Mouse (Mus musculus): ENCODE measurements at regions not wholly inside any gene's neighbourhood (a gene's known extent, or its start where the extent isn't known, plus 50 kb on each side); places are given as distances from the start of the nearest gene placed in this dataset.

DNA sequence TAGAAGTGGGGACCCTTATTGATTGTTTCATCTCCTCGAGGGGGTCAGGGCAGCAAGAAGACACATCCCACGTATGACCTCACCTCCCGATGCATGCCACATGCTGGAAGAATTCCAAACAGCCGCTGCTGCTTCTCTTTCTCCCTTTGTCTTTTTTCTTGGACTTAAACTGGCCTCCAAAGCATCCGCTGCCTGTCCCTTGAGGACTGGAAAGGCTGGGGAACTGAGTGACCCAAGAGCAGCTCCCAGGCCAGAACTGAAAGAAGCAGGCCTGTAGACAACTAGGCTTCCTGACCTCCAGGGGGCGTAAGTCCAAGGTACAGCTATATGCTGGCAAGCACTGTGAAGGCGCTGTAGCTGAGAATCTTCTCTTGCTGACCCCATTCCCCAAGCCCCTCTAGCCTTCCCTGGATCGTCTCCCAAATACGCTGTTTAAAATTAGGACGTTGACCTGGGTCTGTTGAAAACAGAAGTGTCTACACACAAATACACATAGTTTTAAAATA lies 219.8 kb upstream of the Mocs1 start:
- no peak for TF ChIP-seq GATA1 (IDR thresholded peaks at IDR 0.05; ENCODE audit: low read length)
- no peak for TF ChIP-seq TAL1 (IDR thresholded peaks at IDR 0.05; ENCODE audit: low read length)
